Mouse (Mus musculus): ENCODE data around the gene Dmkn. TPM values are rescaled to one million over a fixed set of nuclear protein-coding genes. Genes with fewer than 3 reads are reported as not detected.

The Dmkn gene
- polyA plus RNA-seq, 1 experiment, result 0.99 TPM

- Histone ChIP-seq H3K27ac (ENCODE audit: insufficient read depth, low read length) (no peak overlapping the region), H3K9me3 (replicated peaks; ENCODE audit: control insufficient read depth, insufficient read depth, low read length, poor library complexity, severe bottlenecking) (no peaks in the 10 kb centered on the region), H3K4me1 (ENCODE audit: control insufficient read depth, insufficient read depth, low read length) (no peaks in the 10 kb centered on the region), H3K36me3 (ENCODE audit: control insufficient read depth, insufficient read depth, low read length, poor library complexity, severe bottlenecking) (no peaks in the 10 kb centered on the region), H3K27me3 (ENCODE audit: control insufficient read depth, insufficient read depth, low read length, poor library complexity, severe bottlenecking) (no peaks in the 10 kb centered on the region), H3K4me3 (ENCODE audit: low read depth, low read length) (no peak overlapping the region), H3K9ac (ENCODE audit: low read depth, poor library complexity, severe bottlenecking) (no peak overlapping the region)
- TF ChIP-seq POLR2A (IDR thresholded peaks at IDR 0.05; ENCODE audit: insufficient read depth, low read length), result no peak
- TF ChIP-seq CTCF (IDR thresholded peaks at IDR 0.05; ENCODE audit: low read depth, low read length), result peak; percentile 59
- TF ChIP-seq EP300 (IDR thresholded peaks at IDR 0.05; ENCODE audit: insufficient read depth, low read depth, low read length), result no peak
Observed at GRCm38 (mm10) chr7:30758853-30759252, 4.7 kb upstream of the Dmkn start.

GRCm38 (mm10) chr7:30761769-30762352, 1.7 kb upstream of the Dmkn start:
- H3K9me3 ChIP-seq (replicated peaks; ENCODE audit: control insufficient read depth, insufficient read depth, low read length, poor library complexity, severe bottlenecking), result no peaks in the 10 kb centered on the region
- H3K27me3 ChIP-seq (ENCODE audit: control insufficient read depth, insufficient read depth, low read length, poor library complexity, severe bottlenecking), result no peaks in the 10 kb centered on the region
- H3K9ac ChIP-seq (ENCODE audit: low read depth, poor library complexity, severe bottlenecking), result no peak overlapping the region
- H3K36me3 ChIP-seq (ENCODE audit: control insufficient read depth, insufficient read depth, low read length, poor library complexity, severe bottlenecking), result no peaks in the 10 kb centered on the region
- H3K4me3 ChIP-seq (ENCODE audit: low read depth, low read length), result no peak overlapping the region
- H3K4me1 ChIP-seq (ENCODE audit: control insufficient read depth, insufficient read depth, low read length), result peaks cover 1% of the 10 kb centered on the region
- no peak overlapping the region for H3K27ac ChIP-seq (ENCODE audit: insufficient read depth, low read length)
- TF ChIP-seq POLR2A (IDR thresholded peaks at IDR 0.05; ENCODE audit: insufficient read depth, low read length), result no peak
- TF ChIP-seq EP300 (IDR thresholded peaks at IDR 0.05; ENCODE audit: insufficient read depth, low read depth, low read length), result no peak
- TF ChIP-seq CTCF (IDR thresholded peaks at IDR 0.05; ENCODE audit: low read depth, low read length), result no peak

- no peak overlapping the region for H3K4me3 ChIP-seq (ENCODE audit: low read depth, low read length)
- no peak overlapping the region for H3K27ac ChIP-seq (ENCODE audit: insufficient read depth, low read length)
- no peaks in the 10 kb centered on the region for H3K36me3 ChIP-seq (ENCODE audit: control insufficient read depth, insufficient read depth, low read length, poor library complexity, severe bottlenecking)
- H3K4me1 ChIP-seq (ENCODE audit: control insufficient read depth, insufficient read depth, low read length), result peaks cover 4% of the 10 kb centered on the region
- TF ChIP-seq EP300 (IDR thresholded peaks at IDR 0.05; ENCODE audit: insufficient read depth, low read depth, low read length), result no peak
- no peak for TF ChIP-seq POLR2A (IDR thresholded peaks at IDR 0.05; ENCODE audit: insufficient read depth, low read length)
- no peak for TF ChIP-seq CTCF (IDR thresholded peaks at IDR 0.05; ENCODE audit: low read depth, low read length)
- no peaks in the 10 kb centered on the region for H3K9me3 ChIP-seq (replicated peaks; ENCODE audit: control insufficient read depth, insufficient read depth, low read length, poor library complexity, severe bottlenecking)
- no peak overlapping the region for H3K9ac ChIP-seq (ENCODE audit: low read depth, poor library complexity, severe bottlenecking)
- H3K27me3 ChIP-seq (ENCODE audit: control insufficient read depth, insufficient read depth, low read length, poor library complexity, severe bottlenecking), result no peaks in the 10 kb centered on the region
Observed at GRCm38 (mm10) chr7:30765173-30765572, 1.6 kb downstream of the Dmkn start.

GRCm38 (mm10) chr7:30766408-30766807, 2.9 kb downstream of the Dmkn start:
- TF ChIP-seq CTCF (IDR thresholded peaks at IDR 0.05; ENCODE audit: low read depth, low read length), result no peak
- TF ChIP-seq EP300 (IDR thresholded peaks at IDR 0.05; ENCODE audit: insufficient read depth, low read depth, low read length), result no peak
- TF ChIP-seq POLR2A (IDR thresholded peaks at IDR 0.05; ENCODE audit: insufficient read depth, low read length), result no peak
- H3K27ac ChIP-seq (ENCODE audit: insufficient read depth, low read length), result no peak overlapping the region
- no peaks in the 10 kb centered on the region for H3K9me3 ChIP-seq (replicated peaks; ENCODE audit: control insufficient read depth, insufficient read depth, low read length, poor library complexity, severe bottlenecking)
- H3K36me3 ChIP-seq (ENCODE audit: control insufficient read depth, insufficient read depth, low read length, poor library complexity, severe bottlenecking), result no peaks in the 10 kb centered on the region
- no peak overlapping the region for H3K4me3 ChIP-seq (ENCODE audit: low read depth, low read length)
- no peak overlapping the region for H3K9ac ChIP-seq (ENCODE audit: low read depth, poor library complexity, severe bottlenecking)
- peaks cover 4% of the 10 kb centered on the region for H3K4me1 ChIP-seq (ENCODE audit: control insufficient read depth, insufficient read depth, low read length)
- no peaks in the 10 kb centered on the region for H3K27me3 ChIP-seq (ENCODE audit: control insufficient read depth, insufficient read depth, low read length, poor library complexity, severe bottlenecking)

GRCm38 (mm10) chr7:30769236-30769635, 5.7 kb downstream of the Dmkn start:
- no peak overlapping the region for H3K4me3 ChIP-seq (ENCODE audit: low read depth, low read length)
- no peaks in the 10 kb centered on the region for H3K9me3 ChIP-seq (replicated peaks; ENCODE audit: control insufficient read depth, insufficient read depth, low read length, poor library complexity, severe bottlenecking)
- TF ChIP-seq CTCF (IDR thresholded peaks at IDR 0.05; ENCODE audit: low read depth, low read length), result no peak
- TF ChIP-seq POLR2A (IDR thresholded peaks at IDR 0.05; ENCODE audit: insufficient read depth, low read length), result no peak
- TF ChIP-seq EP300 (IDR thresholded peaks at IDR 0.05; ENCODE audit: insufficient read depth, low read depth, low read length), result no peak
- no peaks in the 10 kb centered on the region for H3K27me3 ChIP-seq (ENCODE audit: control insufficient read depth, insufficient read depth, low read length, poor library complexity, severe bottlenecking)
- no peak overlapping the region for H3K27ac ChIP-seq (ENCODE audit: insufficient read depth, low read length)
- no peak overlapping the region for H3K9ac ChIP-seq (ENCODE audit: low read depth, poor library complexity, severe bottlenecking)
- H3K4me1 ChIP-seq (ENCODE audit: control insufficient read depth, insufficient read depth, low read length), result peaks cover 4% of the 10 kb centered on the region
- H3K36me3 ChIP-seq (ENCODE audit: control insufficient read depth, insufficient read depth, low read length, poor library complexity, severe bottlenecking), result no peaks in the 10 kb centered on the region

- H3K9ac ChIP-seq (ENCODE audit: low read depth, poor library complexity, severe bottlenecking), result no peak overlapping the region
- H3K4me3 ChIP-seq (ENCODE audit: low read depth, low read length), result no peak overlapping the region
- H3K27me3 ChIP-seq (ENCODE audit: control insufficient read depth, insufficient read depth, low read length, poor library complexity, severe bottlenecking), result no peaks in the 10 kb centered on the region
- H3K36me3 ChIP-seq (ENCODE audit: control insufficient read depth, insufficient read depth, low read length, poor library complexity, severe bottlenecking), result no peaks in the 10 kb centered on the region
- H3K9me3 ChIP-seq (replicated peaks; ENCODE audit: control insufficient read depth, insufficient read depth, low read length, poor library complexity, severe bottlenecking), result no peaks in the 10 kb centered on the region
- H3K4me1 ChIP-seq (ENCODE audit: control insufficient read depth, insufficient read depth, low read length), result no peaks in the 10 kb centered on the region
- TF ChIP-seq EP300 (IDR thresholded peaks at IDR 0.05; ENCODE audit: insufficient read depth, low read depth, low read length) (no peak), POLR2A (IDR thresholded peaks at IDR 0.05; ENCODE audit: insufficient read depth, low read length) (no peak), CTCF (IDR thresholded peaks at IDR 0.05; ENCODE audit: low read depth, low read length) (no peak)
- H3K27ac ChIP-seq (ENCODE audit: insufficient read depth, low read length), result no peak overlapping the region
Observed at GRCm38 (mm10) chr7:30776104-30776503, 12.5 kb downstream of the Dmkn start.

All from ES-Bruce4 (cell line).